Mouse (Mus musculus) lung, postnatal 0 days (tissue): ENCODE measurements around the gene Clmp.
"Not testable (repeated sequence)": the region's sequence is repeated elsewhere in the genome, so short reads cannot be mapped to it uniquely, and the experiment has no call there.

Source experiments
- CTCF ChIP-seq: IDR thresholded peaks from 2 replicates; pipeline ENCODE4 v1.5.1; 2016; ENCODE audit warnings: antibody characterized with exemption, mild to moderate bottlenecking
- EP300 ChIP-seq: IDR thresholded peaks from 2 replicates; pipeline ENCODE4 v1.6.1; 2016; ENCODE audit warnings: antibody characterized with exemption, mild to moderate bottlenecking, control low read depth

DNA sequence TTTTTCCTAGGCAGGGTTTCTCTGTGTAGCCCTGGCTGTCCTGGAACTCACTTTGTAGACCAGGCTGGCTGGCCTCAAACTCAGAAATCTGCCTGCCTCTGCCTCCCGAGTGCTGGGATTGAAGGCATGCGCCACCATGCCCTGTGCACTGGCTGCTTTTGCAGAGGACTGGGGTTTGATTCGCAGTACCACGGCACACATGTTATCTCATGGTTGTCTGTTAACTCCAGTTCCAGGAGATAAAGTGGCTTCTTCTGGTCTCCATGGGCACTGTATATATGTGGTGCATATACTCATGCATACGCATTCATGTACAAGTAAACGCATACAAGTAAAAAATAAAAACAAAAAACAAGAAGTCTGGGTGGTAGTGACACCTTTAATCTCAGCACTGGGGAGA is 101.1 kb downstream of the Clmp start:
- TF ChIP-seq EP300, CTCF: not testable (repeated sequence)
